Mouse (Mus musculus) ES-E14 (cell line): ENCODE data around the gene Gm29554. TPM values are rescaled to one million over a fixed set of nuclear protein-coding genes. Genes with fewer than 3 reads are reported as not detected.
"Not testable (repeated sequence)": the region's sequence is repeated elsewhere in the genome, so short reads cannot be mapped to it uniquely, and the experiment has no call there.

Experiments used
- DNase-seq: peaks from one replicate; pipeline ENCODE4 v3.0.0-alpha.2; 2013; ENCODE audit warnings: low read depth, low spot score
- H3K27ac ChIP-seq: 2 replicates; pipeline ENCODE4 v1.5.1; 2012; ENCODE audit warnings: low read depth, mild to moderate bottlenecking, low read length, moderate library complexity, mixed read lengths; ENCODE audit not compliant: poor library complexity, insufficient read depth, severe bottlenecking
- H3K36me3 ChIP-seq: 2 replicates; pipeline ENCODE4 v1.6.1; 2012; ENCODE audit warnings: mild to moderate bottlenecking, low read length, moderate library complexity, mixed read lengths; ENCODE audit not compliant: control insufficient read depth, poor library complexity, insufficient read depth, severe bottlenecking
- H3K4me1 ChIP-seq, 2 experiments: fragments of 150-350 bp in 1 of 2; sonication (generic) in 1 of 2; 2 replicates each; pipeline ENCODE4 v1.6.1; 2012; ENCODE audit warnings: low read length in 2 of 2, mild to moderate bottlenecking in 1 of 2, mixed read lengths in 1 of 2; ENCODE audit not compliant: control insufficient read depth in 2 of 2, insufficient read depth in 2 of 2, poor library complexity in 1 of 2
- H3K4me3 ChIP-seq, 2 experiments: fragments of 150-350 bp in 1 of 2; sonication (generic) in 1 of 2; 2 replicates each; pipeline ENCODE4 v1.5.1; 2012; ENCODE audit warnings: low read length in 2 of 2, low read depth in 1 of 2, mild to moderate bottlenecking in 1 of 2, mixed read lengths in 1 of 2; ENCODE audit not compliant: insufficient read depth in 1 of 2, poor library complexity in 1 of 2, severe bottlenecking in 1 of 2
- H3K9ac ChIP-seq: 2 replicates; pipeline ENCODE4 v1.6.1; 2012; ENCODE audit warnings: low read depth, mild to moderate bottlenecking, low read length, mixed read lengths; ENCODE audit not compliant: poor library complexity, insufficient read depth, severe bottlenecking
- H3K9me3 ChIP-seq: fragments of 150-350 bp; sonication (generic); 2 replicates; pipeline ENCODE4 v1.6.1; 2012; ENCODE audit warnings: low read depth, mild to moderate bottlenecking, low read length; ENCODE audit not compliant: control insufficient read depth, insufficient read depth
- in situ Hi-C, 2 experiments: fragments of 600-800 bp; cut with MboI; formaldehyde crosslinking; loops; one replicate each; pipeline ENCODE4 v1.15.1; 2025; ENCODE audit warnings: low sequenced_read_pairs in 2 of 2, inconsistent platforms in 1 of 2; ENCODE audit not compliant: unreplicated experiment in 2 of 2
- total RNA-seq: library from RNA; depleted of rRNA; stranded (reverse); fragments of 300-350 nt; gene quantifications from 2 replicates; pipeline ENCODE4 v1.2.3, GENCODE M21; 2012; rRNA removed

Gm29554 gene
- not detected in 2 replicates for total RNA-seq

GRCm38 (mm10) chrY:12273632-12274031 lies at the start of gene Gm29554:
Gm29554 (plus strand) TSS chrY:12273932.
- H3K9ac ChIP-seq, DNase-seq, H3K9me3 ChIP-seq, H3K27ac ChIP-seq, H3K4me1 ChIP-seq, in situ Hi-C loops, H3K36me3 ChIP-seq, H3K4me3 ChIP-seq: not testable (repeated sequence)

Other genes with a start within 250 kb of the Gm29554 start
- not detected in 2 replicates for gene Gm20812, start 108.0 kb downstream of the Gm29554 start, total RNA-seq